Mouse (Mus musculus) CH12.LX (cell line): ENCODE results near the gene Prdx2. TPM values are rescaled to one million over a fixed set of nuclear protein-coding genes. Genes with fewer than 3 reads are reported as not detected.

Experiments used
- DNase-seq: peaks from one replicate; pipeline ENCODE4 v3.0.0-alpha.2; 2013; ENCODE audit errors: extremely low read depth
- H3K27ac ChIP-seq: 2 replicates; pipeline ENCODE4 v1.5.1; 2012; ENCODE audit warnings: low read depth, mild to moderate bottlenecking, control low read depth, moderate library complexity; ENCODE audit not compliant: insufficient read depth
- H3K27me3 ChIP-seq: replicated peaks from 2 replicates; pipeline ENCODE3; 2012; ENCODE audit warnings: inconsistent platforms
- H3K36me3 ChIP-seq, 2 experiments: replicated peaks in 1 of 2; 2 replicates each; pipeline versions ENCODE3 to v1.6.1; 2012; ENCODE audit warnings: inconsistent platforms in 1 of 2, low read length in 1 of 2, mild to moderate bottlenecking in 1 of 2, mixed read lengths in 1 of 2, moderate library complexity in 1 of 2; ENCODE audit not compliant: control insufficient read depth in 1 of 2, insufficient read depth in 1 of 2
- H3K4me1 ChIP-seq, 2 experiments: 2 replicates each; pipeline ENCODE4 v1.6.1; 2012; ENCODE audit warnings: inconsistent platforms in 1 of 2, moderate library complexity in 1 of 2; ENCODE audit not compliant: insufficient read depth in 2 of 2, control insufficient read depth in 1 of 2
- H3K4me2 ChIP-seq: 2 replicates; pipeline ENCODE4 v1.6.1; 2012; ENCODE audit warnings: low read depth, mild to moderate bottlenecking, control low read depth; ENCODE audit not compliant: poor library complexity, insufficient read depth, severe bottlenecking
- H3K4me3 ChIP-seq, 3 experiments: fragments of 150-350 bp in 1 of 3; sonication (generic) in 1 of 3; replicated peaks in 1 of 3; 2 replicates each; pipeline versions ENCODE3 to v1.5.1; 2011 to 2012; ENCODE audit warnings: low read depth in 2 of 3, low read length in 2 of 3, mild to moderate bottlenecking in 2 of 3, moderate library complexity in 2 of 3, control low read depth in 1 of 3, improper control_type of control experiment in 1 of 3, inconsistent platforms in 1 of 3, mixed read lengths in 1 of 3; ENCODE audit not compliant: poor library complexity in 1 of 3
- H3K79me2 ChIP-seq: replicated peaks from 2 replicates; pipeline ENCODE4 v1.6.1; 2012; ENCODE audit warnings: mild to moderate bottlenecking, moderate library complexity; ENCODE audit not compliant: control insufficient read depth, poor library complexity, insufficient read depth, severe bottlenecking; ENCODE audit errors: extremely low read depth
- H3K9ac ChIP-seq: 2 replicates; pipeline ENCODE4 v1.6.1; 2012; ENCODE audit warnings: low read depth, mild to moderate bottlenecking, control low read depth, moderate library complexity; ENCODE audit not compliant: insufficient read depth
- H3K9me3 ChIP-seq: replicated peaks from 2 replicates; pipeline ENCODE3; 2012; ENCODE audit warnings: low read length, inconsistent platforms, mixed read lengths
- BHLHE40 ChIP-seq: IDR thresholded peaks from 2 replicates; pipeline ENCODE4 v1.6.1; 2011; ENCODE audit warnings: mild to moderate bottlenecking, low read depth, low read length, improper control_type of control experiment
- CHD1 ChIP-seq: IDR thresholded peaks from 2 replicates; pipeline ENCODE4 v1.6.1; 2012; ENCODE audit warnings: low read depth, low read length, improper control_type of control experiment, inconsistent platforms
- CHD2 ChIP-seq: IDR thresholded peaks from 2 replicates; pipeline ENCODE4 v1.6.1; 2011; ENCODE audit warnings: low read length, improper control_type of control experiment
- CTCF ChIP-seq, 2 experiments: IDR thresholded peaks in 1 of 2; conservative IDR thresholded peaks in 1 of 2; 2 replicates each; pipeline ENCODE4 v1.5.1; 2011 to 2012; ENCODE audit warnings: low read depth in 2 of 2, low read length in 2 of 2, improper control_type of control experiment in 1 of 2, inconsistent platforms in 1 of 2, mild to moderate bottlenecking in 1 of 2, moderate library complexity in 1 of 2
- E2F4 ChIP-seq: IDR thresholded peaks from 2 replicates; pipeline ENCODE4 v1.6.1; 2011; ENCODE audit warnings: low read depth, low read length, improper control_type of control experiment; ENCODE audit not compliant: insufficient replicate concordance
- ELF1 ChIP-seq: IDR thresholded peaks from 2 replicates; pipeline ENCODE4 v1.6.1; 2014; ENCODE audit warnings: low read depth, mild to moderate bottlenecking, inconsistent platforms, low read length, improper control_type of control experiment
- EP300 ChIP-seq: IDR thresholded peaks from 2 replicates; pipeline ENCODE4 v1.6.1; 2011; ENCODE audit warnings: low read length, improper control_type of control experiment
- ETS1 ChIP-seq: conservative IDR thresholded peaks from 2 replicates; pipeline ENCODE4 v1.6.1; 2012; ENCODE audit warnings: low read depth, mild to moderate bottlenecking, inconsistent platforms, low read length, improper control_type of control experiment, moderate library complexity
- IRF4 ChIP-seq: IDR thresholded peaks from 2 replicates; pipeline ENCODE4 v1.6.1; 2014; ENCODE audit warnings: low read depth, mild to moderate bottlenecking, inconsistent platforms, low read length, improper control_type of control experiment
- JUN ChIP-seq: IDR thresholded peaks from 2 replicates; pipeline ENCODE4 v1.6.1; 2011; ENCODE audit warnings: low read depth, mild to moderate bottlenecking, low read length, improper control_type of control experiment, moderate library complexity; ENCODE audit not compliant: insufficient read depth
- KAT2A ChIP-seq: IDR thresholded peaks from 2 replicates; pipeline ENCODE4 v1.6.1; 2012; ENCODE audit warnings: low read length, improper control_type of control experiment, inconsistent platforms; ENCODE audit not compliant: insufficient replicate concordance
- MAZ ChIP-seq: IDR thresholded peaks from 2 replicates; pipeline ENCODE4 v1.6.1; 2012; ENCODE audit warnings: low read depth, mild to moderate bottlenecking, inconsistent platforms, low read length, improper control_type of control experiment, moderate library complexity
- MXI1 ChIP-seq: IDR thresholded peaks from 2 replicates; pipeline ENCODE4 v1.6.1; 2011; ENCODE audit warnings: mild to moderate bottlenecking, low read depth, low read length, improper control_type of control experiment
- MYC ChIP-seq: IDR thresholded peaks from 2 replicates; pipeline ENCODE4 v1.6.1; 2011; ENCODE audit warnings: low read depth, mild to moderate bottlenecking, improper control_type of control experiment, low read length
- NELFE ChIP-seq: IDR thresholded peaks from 2 replicates; pipeline ENCODE4 v1.6.1; 2011; ENCODE audit warnings: low read depth, low read length, improper control_type of control experiment
- POLR2A ChIP-seq: IDR thresholded peaks from 2 replicates; pipeline ENCODE4 v1.6.1; 2011; ENCODE audit warnings: low read depth, mild to moderate bottlenecking, improper control_type of control experiment, low read length
- RAD21 ChIP-seq: IDR thresholded peaks from 2 replicates; pipeline ENCODE4 v1.6.1; 2011; ENCODE audit warnings: low read depth, mild to moderate bottlenecking, low read length, improper control_type of control experiment, moderate library complexity
- RCOR1 ChIP-seq: conservative IDR thresholded peaks from 2 replicates; pipeline ENCODE4 v1.6.1; 2012; ENCODE audit warnings: low read depth, mild to moderate bottlenecking, inconsistent platforms, low read length, improper control_type of control experiment
- SIN3A ChIP-seq: IDR thresholded peaks from 2 replicates; pipeline ENCODE4 v1.6.1; 2012; ENCODE audit warnings: low read length, improper control_type of control experiment, inconsistent platforms
- SMC3 ChIP-seq: IDR thresholded peaks from 2 replicates; pipeline ENCODE4 v1.6.1; 2011; ENCODE audit warnings: low read depth, low read length, improper control_type of control experiment
- TCF12 ChIP-seq: IDR thresholded peaks from 2 replicates; pipeline ENCODE4 v1.6.1; 2014; ENCODE audit warnings: low read depth, mild to moderate bottlenecking, inconsistent platforms, low read length, improper control_type of control experiment
- USF1 ChIP-seq: IDR thresholded peaks from 2 replicates; pipeline ENCODE4 v1.6.1; 2014; ENCODE audit warnings: low read depth, mild to moderate bottlenecking, inconsistent platforms, low read length, improper control_type of control experiment
- USF2 ChIP-seq: conservative IDR thresholded peaks from 2 replicates; pipeline ENCODE4 v1.6.1; 2011; ENCODE audit warnings: low read depth, low read length, improper control_type of control experiment
- ZC3H11A ChIP-seq: IDR thresholded peaks from 2 replicates; pipeline ENCODE4 v1.6.1; 2012; ENCODE audit warnings: low read depth, mild to moderate bottlenecking, inconsistent platforms, low read length, improper control_type of control experiment
- ZMIZ1 ChIP-seq: IDR thresholded peaks from 2 replicates; pipeline ENCODE4 v1.6.1; 2012; ENCODE audit warnings: low read depth, mild to moderate bottlenecking, inconsistent platforms, low read length, improper control_type of control experiment
- ZNF384 ChIP-seq: IDR thresholded peaks from 2 replicates; pipeline ENCODE4 v1.6.1; 2012; ENCODE audit warnings: low read depth, low read length, improper control_type of control experiment, inconsistent platforms
- dilution Hi-C: fragments of 300-500 bp; cut with MboI; formaldehyde crosslinking; loops from 2 replicates; pipeline ENCODE4 v1.14.3; 2020; ENCODE audit warnings: low sequenced_read_pairs; ENCODE audit not compliant: extremely low pct_unique_long_range_greater_than_20kb, extremely low pct_ligation_motif_present
- in situ Hi-C: fragments of 300-500 bp; cut with MboI; formaldehyde crosslinking; loops from 3 replicates; pipeline ENCODE4 v1.14.3; 2019; ENCODE audit warnings: low sequenced_read_pairs, low pct_ligation_motif_present, low pct_unique_long_range_greater_than_20kb, mixed read lengths
- polyA plus RNA-seq: library from polyadenylated mRNA; unstranded; fragments of >175 nt; gene quantifications from 2 replicates; pipeline ENCODE4 v1.2.1, GENCODE M21; 2012; ENCODE audit warnings: low read depth; ENCODE audit not compliant: insufficient read length
- total RNA-seq, 2 experiments: library from RNA; depleted of rRNA; stranded (reverse); fragments of 300-350 nt in 1 of 2; fragments of >200 nt in 1 of 2; gene quantifications; 2 replicates each; pipeline ENCODE4 v1.2.3; 2012 to 2014

Gene Prdx2
- total and polyA plus RNA-seq, 3 experiments = 158 to 232 (median 218) TPM

- no peaks in the 10 kb centered on the region for H3K79me2 ChIP-seq
- no peaks in the 10 kb centered on the region for H3K9me3 ChIP-seq
- H3K4me1 ChIP-seq = no peaks in the 10 kb centered on the region
- no peak overlapping the region for H3K27ac ChIP-seq
- H3K4me2 ChIP-seq = no peak overlapping the region
- dilution Hi-C loops = no loop called here
- TF ChIP-seq MAZ (no peak), ETS1 (no peak), ZC3H11A (no peak), ELF1 (no peak), CHD2 (no peak), MXI1 (no peak), SIN3A (no peak), EP300 (no peak), BHLHE40 (no peak), KAT2A (no peak)
- in situ Hi-C loops = loop anchor here (5.0 kb wide), 1 partner anchor 35 kb away; no protein-coding TSS in a partner anchor
- H3K4me3 ChIP-seq = no peak overlapping the region
- H3K36me3 ChIP-seq = peaks cover 3 to 8% of the 10 kb centered on the region in 2 experiments
- no peak for DNase-seq
- no peak overlapping the region for H3K9ac ChIP-seq
- no peaks in the 10 kb centered on the region for H3K27me3 ChIP-seq
Observed at GRCm38 (mm10) chr8:85007686-85008085, 38.3 kb downstream of the Prdx2 start.

GRCm38 (mm10) chr8:85011242-85011641 lies 41.9 kb downstream of the Prdx2 start:
- DNase-seq = no peak
- dilution Hi-C loops = no loop called here

GRCm38 (mm10) chr8:85013230-85013840 lies 43.9 kb downstream of the Prdx2 start:
- in situ Hi-C loops = no loop called here
- dilution Hi-C loops = no loop called here
- Histone ChIP-seq H3K9me3 (no peaks in the 10 kb centered on the region), H3K4me1 (no peaks in the 10 kb centered on the region), H3K36me3 (peaks cover 8 to 22% of the 10 kb centered on the region in 2 experiments), H3K79me2 (no peaks in the 10 kb centered on the region), H3K4me3 (peak overlapping the region in 2 of 3 experiments; percentile 5 to 18), H3K27me3 (no peaks in the 10 kb centered on the region), H3K4me2 (peak overlapping the region; percentile 9; the same call in 1 of the 2 replicates), H3K27ac (no peak overlapping the region), H3K9ac (peak overlapping the region; percentile 1; the same call in 1 of the 2 replicates)
- no peak for DNase-seq
- TF ChIP-seq IRF4 = no peak
- TF ChIP-seq ZMIZ1 = no peak
- no peak for TF ChIP-seq ZC3H11A
- TF ChIP-seq TCF12 = no peak
- TF ChIP-seq MYC = no peak
- no peak for TF ChIP-seq E2F4
- TF ChIP-seq CHD1 = no peak
- TF ChIP-seq CTCF (conservative IDR thresholded peaks at IDR 0.05 in 1 of 2, IDR thresholded peaks at IDR 0.05 in 1 of 2; ENCODE audit: low read depth in 2 of 2, low read length in 2 of 2) = peak in 1 of 2 experiments; percentile 68; a peak in 2 of 4 replicates
- TF ChIP-seq USF1 = no peak
- no peak for TF ChIP-seq MXI1
- peak; percentile 38 for TF ChIP-seq SMC3
- no peak; the same call in 1 of the 2 replicates for TF ChIP-seq POLR2A
- no peak for TF ChIP-seq SIN3A
- TF ChIP-seq ELF1 = 0 out of 2 replicates have a peak, but pooled peaks have one; percentile 12
- peak; percentile 38 for TF ChIP-seq RAD21
- TF ChIP-seq ZNF384 = no peak
- no peak for TF ChIP-seq NELFE

More at GRCm38 (mm10) chr8:85011242-85011641, 41.9 kb downstream of the Prdx2 start:
- peaks cover 0 to 5% of the 10 kb centered on the region in 2 experiments for H3K36me3 ChIP-seq
- H3K9me3 ChIP-seq = no peaks in the 10 kb centered on the region
- no peak for TF ChIP-seq NELFE
- no peak for TF ChIP-seq USF2
- TF ChIP-seq RCOR1 = no peak
- TF ChIP-seq E2F4 = no peak
- no peak for TF ChIP-seq ELF1
- no peak for TF ChIP-seq JUN
- TF ChIP-seq, all 38 proteins: peak for 0
- Histone ChIP-seq H3K9ac (no peak overlapping the region), H3K4me2 (no peak overlapping the region), H3K27me3 (no peaks in the 10 kb centered on the region), H3K27ac (no peak overlapping the region), H3K4me3 (no peak overlapping the region), H3K79me2 (no peaks in the 10 kb centered on the region), H3K4me1 (no peaks in the 10 kb centered on the region)
- in situ Hi-C loops = no loop called here
